8 mouse cellular contexts compared by ENCODE assay signal in the genomic region with DNA sequence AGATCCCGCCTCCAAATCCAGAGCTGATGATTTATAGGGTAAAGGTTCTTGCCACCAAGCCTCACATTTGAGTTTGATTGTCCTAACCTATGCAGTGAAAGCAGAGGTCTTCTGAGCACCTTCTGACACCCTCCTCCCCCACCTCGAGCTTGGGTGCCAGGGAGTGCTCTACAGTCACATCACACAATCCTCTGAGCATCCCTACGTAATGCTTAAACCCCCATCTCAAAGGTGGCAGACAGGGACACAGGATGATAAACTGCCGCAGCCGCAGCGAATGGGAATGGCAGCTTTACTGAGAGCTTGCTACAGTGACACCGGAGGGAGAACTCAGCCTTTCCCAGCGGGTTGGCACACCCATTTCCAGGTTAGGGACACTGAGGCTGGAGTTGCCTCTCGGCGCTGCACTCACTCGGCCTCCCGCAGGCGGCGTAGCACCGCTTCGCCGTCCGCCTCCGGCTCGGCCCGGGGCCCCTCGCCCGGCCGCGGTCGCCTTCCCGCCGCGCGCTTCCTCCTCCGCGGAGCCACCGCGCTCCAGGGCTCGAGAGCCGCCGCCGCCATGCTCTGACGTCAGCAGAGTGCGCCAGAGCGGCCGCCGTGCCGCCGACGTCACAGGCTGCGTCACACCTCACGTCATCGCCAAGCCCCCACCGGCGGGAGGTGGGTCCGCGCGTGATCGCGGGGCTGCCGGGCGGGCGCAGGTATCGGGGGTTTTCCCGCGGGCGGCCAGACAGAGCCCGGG. TPM values are rescaled to one million over a fixed set of nuclear protein-coding genes. Genes with fewer than 3 reads are reported as not detected.
A peak's percentile ranks its signal among the peaks of the same experiment; 100 is the strongest.
DNase-seq lines count a peak whose midpoint lies in the region; ATAC-seq lines count a peak whose summit lies in the region.

Gene Srrd, minus strand, starts transcription at position 578 of the 742 bp plus-strand sequence.
Gene Hps4, plus strand, starts transcription at position 621 of the 742 bp plus-strand sequence.

- no peaks in the 10 kb centered on the region for H3K9me3 ChIP-seq in intestine, embryonic 14.5 days (ENCODE audit: control insufficient read depth, low read length)

- peak within 1 kb of the TSS; percentile 71 for H3K4me3 ChIP-seq in intestine, embryonic 14.5 days (ENCODE audit: low read depth, low read length)

- peak; percentile 56; the same call in 1 of the 2 replicates for ATAC-seq in intestine, embryonic 14.5 days (replicated peaks; ENCODE audit: low FRiP score, low TSS enrichment, low read depth)
- peak; percentile 71 for ATAC-seq in megakaryocyte-erythroid progenitor cell, adult 5-6 weeks (replicated peaks; ENCODE audit: low FRiP score, low TSS enrichment, poor library complexity, severe bottlenecking)

- peak within 1 kb of the TSS; percentile 70 for H3K27ac ChIP-seq in intestine, embryonic 14.5 days (ENCODE audit: low read depth)

- peaks cover 46% of the 10 kb centered on the region for H3K36me3 ChIP-seq in intestine, embryonic 14.5 days (ENCODE audit: control insufficient read depth, insufficient read depth, low read length)

- intact Hi-C loops in left cerebral cortex, postnatal 14 days (cut with DNase I): loop anchor here (1.0 to 5.0 kb wide), 2 partner anchors 16 to 85 kb away; partner anchors contain the start of gene Tfip11

- H3K4me1 ChIP-seq in intestine, embryonic 14.5 days (replicated peaks; ENCODE audit: control insufficient read depth, insufficient read depth, low read length): peaks cover 21% of the 10 kb centered on the region; the same call in 1 of the 2 replicates

- peak within 1 kb of the TSS; percentile 76 for H3K4me2 ChIP-seq in intestine, embryonic 14.5 days (ENCODE audit: low read length)

- 2% methylated on average over 63 of the region's 64 CpGs for WGBS in intestine, embryonic 14.5 days

- H3K27me3 ChIP-seq in intestine, embryonic 14.5 days (replicated peaks; ENCODE audit: control insufficient read depth, insufficient read depth, low read length): no peaks in the 10 kb centered on the region

- peak within 1 kb of the TSS; percentile 89 for H3K9ac ChIP-seq in intestine, embryonic 14.5 days (ENCODE audit: low read length)

- DNase-seq in adrenal gland, adult (ENCODE audit: inconsistent age in 2 of 2, low spot score in 1 of 2): peak; percentile 90 to 96
- DNase-seq in embryo, embryonic 10.5 days (ENCODE audit: low spot score): peak; percentile 85
- DNase-seq in gastrocnemius, postnatal 25 days: peak; percentile 76
- peak; percentile 97 for DNase-seq in intestine, embryonic 14.5 days (ENCODE audit: low spot score)
- peak; percentile 81 to 93 for DNase-seq in left cerebral cortex, postnatal 14 days (ENCODE audit: low spot score in 2 of 2)
- DNase-seq in right cerebral cortex, postnatal 14 days: peak; percentile 91
- DNase-seq in urinary bladder, postnatal 36 days (ENCODE audit: low spot score in 2 of 2): peak; percentile 78 to 79

RNA-seq across cellular contexts. Expression of gene Srrd, which starts in this region (rescaled TPM):
- 1 to 10 TPM; 2.4 to 2.7 TPM for total RNA-seq in gastrocnemius, postnatal 25 days (2021)
- polyA plus RNA-seq in intestine, embryonic 14.5 days (2014; fragmentation: Nextera tagmentation; extraction: Ambion mirVana): 38.2 and 49.7 TPM in 2 replicates
- total RNA-seq in left cerebral cortex, postnatal 14 days (2021): 10 to 100 TPM; 21.6 to 23.0 TPM
- 17.6 and 30.6 TPM in 2 replicates for total RNA-seq in megakaryocyte-erythroid progenitor cell, adult 5-6 weeks (2014; fragmentation: Nextera tagmentation)
- 16.2 and 18.7 TPM in 2 replicates for total RNA-seq in megakaryocyte-erythroid progenitor cell, adult 5-6 weeks (2017)

RNA-seq across cellular contexts. Expression of gene Hps4, which starts in this region (rescaled TPM):
- total RNA-seq in gastrocnemius, postnatal 25 days (2021): 1 to 10 TPM; 3.8 to 4.5 TPM
- 41.9 and 42.9 TPM in 2 replicates for polyA plus RNA-seq in intestine, embryonic 14.5 days (2014; fragmentation: Nextera tagmentation; extraction: Ambion mirVana)
- total RNA-seq in left cerebral cortex, postnatal 14 days (2021): 10 to 100 TPM; 30.0 to 32.7 TPM
- 18.6 and 41.1 TPM in 2 replicates for total RNA-seq in megakaryocyte-erythroid progenitor cell, adult 5-6 weeks (2014; fragmentation: Nextera tagmentation)
- 5.9 and 9.6 TPM in 2 replicates for total RNA-seq in megakaryocyte-erythroid progenitor cell, adult 5-6 weeks (2017)

Comparison
In these comparisons a context has a peak if more than half of its experiments do, and no peak if none do; other contexts are left out.
1. Peak in every context shown above with its lines: DNase-seq, ATAC-seq, H3K4me3 ChIP-seq and H3K27ac ChIP-seq.
2. RNA of gene Srrd (total RNA-seq): 21.6 to 23.0 TPM in left cerebral cortex, postnatal 14 days and 16.2 to 30.6 TPM in megakaryocyte-erythroid progenitor cell, adult 5-6 weeks; 2.4 to 2.7 TPM in gastrocnemius, postnatal 25 days; every median in the first group is over 4 times any median in the second.